Mouse (Mus musculus) heart, postnatal 0 days (tissue): ENCODE results near the gene Tbx18.

Experiments used
- CTCF ChIP-seq: IDR thresholded peaks from 2 replicates; pipeline ENCODE4 v1.5.1; 2016; ENCODE audit warnings: antibody characterized with exemption, control low read depth, low read depth
- EP300 ChIP-seq: IDR thresholded peaks from 2 replicates; pipeline ENCODE4 v1.6.1; 2016; ENCODE audit warnings: antibody characterized with exemption, low read depth

- TF ChIP-seq EP300 (no peak), CTCF (no peak)
Observed at GRCm38 (mm10) chr9:87755621-87756020, 24.6 kb upstream of the Tbx18 start.
